Mouse (Mus musculus) T-helper 17 cell (primary cell): ENCODE results near the gene Hnrnpa3.

Source experiments
- in situ Hi-C, 2 experiments: fragments of 300-600 bp; cut with MboI, MseI; formaldehyde crosslinking; loops; 1 replicate in 1 of 2; 2 replicates in 1 of 2; pipeline ENCODE4 v1.15.1; 2025; ENCODE audit warnings: high pct_unique_total_duplicates in 2 of 2

Gene Hnrnpa3

GRCm38 (mm10) chr2:75701822-75702587 is 42.9 kb downstream of the Hnrnpa3 start:
- in situ Hi-C loops, result no loop called here

- in situ Hi-C loops, result no loop called here
Observed at GRCm38 (mm10) chr2:75702588-75702976, 43.5 kb downstream of the Hnrnpa3 start.

- in situ Hi-C loops, result no loop called here
Observed at GRCm38 (mm10) chr2:75703375-75704181, 44.5 kb downstream of the Hnrnpa3 start.

- in situ Hi-C loops, result no loop called here
Observed at GRCm38 (mm10) chr2:75704234-75705161, 45.4 kb downstream of the Hnrnpa3 start, which contains the start of gene Nfe2l2. Nfe2l2 (minus strand) TSS chr2:75704641.

- in situ Hi-C loops, result no loop called here
Observed at GRCm38 (mm10) chr2:75705162-75705752, 46.2 kb downstream of the Hnrnpa3 start.

GRCm38 (mm10) chr2:75706435-75706834 is 47.4 kb downstream of the Hnrnpa3 start:
- in situ Hi-C loops, result no loop called here

GRCm38 (mm10) chr2:75707420-75707819 is 48.4 kb downstream of the Hnrnpa3 start:
- in situ Hi-C loops, result no loop called here

- in situ Hi-C loops, result loop anchor here in 1 of 2 experiments (5.0 kb wide), 1 partner anchor 59 kb away; no protein-coding TSS in a partner anchor
Observed at GRCm38 (mm10) chr2:75713083-75713482, 54.0 kb downstream of the Hnrnpa3 start.

GRCm38 (mm10) chr2:75714766-75715165 is 55.7 kb downstream of the Hnrnpa3 start:
- in situ Hi-C loops, result loop anchor here in 1 of 2 experiments (5.0 kb wide), 1 partner anchor 58 kb away; no protein-coding TSS in a partner anchor

- in situ Hi-C loops, result no loop called here
Observed at GRCm38 (mm10) chr2:75716046-75717016, 57.3 kb downstream of the Hnrnpa3 start.
